Mouse (Mus musculus): ENCODE measurements around the gene Ifna6. TPM values are rescaled to one million over a fixed set of nuclear protein-coding genes. Genes with fewer than 3 reads are reported as not detected.

Ifna6 gene
- not detected in 2 replicates for polyA plus RNA-seq (2015; fragmentation: Nextera tagmentation; extraction: Ambion mirVana)

DNA sequence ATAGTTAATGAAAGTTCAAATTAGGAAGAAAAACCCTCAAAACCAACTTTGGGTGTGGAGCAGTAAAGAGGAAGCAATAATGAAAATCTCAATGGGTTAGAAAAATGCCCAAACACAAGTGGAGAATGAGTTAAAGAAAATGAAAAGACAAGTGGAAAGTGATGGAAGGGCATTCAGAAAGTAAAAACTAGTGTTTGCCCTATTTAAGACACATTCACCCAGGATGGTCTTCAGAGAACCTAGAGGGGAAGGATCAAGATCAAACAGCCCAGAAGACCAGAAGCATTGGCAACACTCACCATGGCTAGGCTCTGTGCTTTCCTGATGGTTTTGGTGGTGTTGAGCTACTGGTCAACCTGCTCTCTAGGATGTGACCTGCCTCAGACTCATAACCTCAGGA lies at the start of gene Ifna6:
Ifna6 (plus strand) TSS at position 301 of the 400 bp plus-strand sequence.

DNA sequence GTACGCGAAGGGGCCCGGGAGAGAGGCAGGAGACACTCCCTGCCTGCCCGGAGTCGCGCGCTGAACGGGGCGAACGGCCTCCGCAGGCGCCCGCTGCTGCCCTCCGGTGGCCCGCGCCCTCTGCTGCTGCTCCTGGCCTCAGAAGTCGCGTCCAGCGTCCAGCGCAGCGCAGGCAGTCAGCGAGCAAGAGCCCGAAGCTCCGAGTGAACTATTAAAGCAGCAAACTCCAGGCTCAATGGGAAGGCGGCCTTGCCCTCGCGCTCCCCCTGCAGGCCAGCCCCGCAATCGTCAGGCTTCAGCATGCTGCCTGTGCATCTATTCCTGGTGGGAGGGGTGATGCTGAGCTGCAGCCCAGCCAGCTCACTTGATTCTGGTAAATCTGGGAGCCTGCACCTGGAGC lies 47.7 kb upstream of the Ifna6 start, which contains the start of gene Gm13272:
Gm13272 (plus strand) TSS at position 301 of the 400 bp plus-strand sequence.

DNA sequence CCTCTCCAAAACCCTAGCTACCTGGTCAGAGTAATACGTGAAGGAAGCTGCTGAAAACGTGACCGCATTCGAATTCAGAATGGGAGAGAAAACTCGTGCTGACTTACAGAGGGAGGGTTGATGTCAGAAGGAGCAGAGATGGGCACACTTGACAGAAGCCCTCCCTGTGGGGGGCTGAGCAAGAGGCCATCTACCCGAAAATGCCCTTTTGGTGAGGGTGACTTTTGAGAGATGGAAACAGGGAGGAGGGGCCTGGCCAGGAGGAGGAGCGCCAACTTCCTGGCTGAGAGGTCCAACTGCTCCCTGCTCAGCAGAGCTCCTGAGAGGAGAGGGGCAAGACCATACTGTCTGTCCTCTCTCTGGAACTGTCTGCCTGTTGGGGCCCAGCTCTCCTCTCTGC lies 45.4 kb upstream of the Ifna6 start, which contains the start of gene Ifnz:
Ifnz (plus strand) TSS at position 301 of the 400 bp plus-strand sequence.

DNA sequence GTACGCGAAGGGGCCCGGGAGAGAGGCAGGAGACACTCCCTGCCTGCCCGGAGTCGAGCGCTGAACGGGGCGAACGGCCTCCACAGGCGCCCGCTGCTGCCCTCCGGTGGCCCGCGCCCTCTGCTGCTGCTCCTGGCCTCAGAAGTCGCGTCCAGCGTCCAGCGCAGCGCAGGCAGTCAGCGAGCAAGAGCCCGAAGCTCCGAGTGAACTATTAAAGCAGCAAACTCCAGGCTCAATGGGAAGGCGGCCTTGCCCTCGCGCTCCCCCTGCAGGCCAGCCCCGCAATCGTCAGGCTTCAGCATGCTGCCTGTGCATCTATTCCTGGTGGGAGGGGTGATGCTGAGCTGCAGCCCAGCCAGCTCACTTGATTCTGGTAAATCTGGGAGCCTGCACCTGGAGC lies 41.8 kb upstream of the Ifna6 start, which contains the start of gene Gm13276:
Gm13276 (plus strand) TSS at position 301 of the 400 bp plus-strand sequence.

DNA sequence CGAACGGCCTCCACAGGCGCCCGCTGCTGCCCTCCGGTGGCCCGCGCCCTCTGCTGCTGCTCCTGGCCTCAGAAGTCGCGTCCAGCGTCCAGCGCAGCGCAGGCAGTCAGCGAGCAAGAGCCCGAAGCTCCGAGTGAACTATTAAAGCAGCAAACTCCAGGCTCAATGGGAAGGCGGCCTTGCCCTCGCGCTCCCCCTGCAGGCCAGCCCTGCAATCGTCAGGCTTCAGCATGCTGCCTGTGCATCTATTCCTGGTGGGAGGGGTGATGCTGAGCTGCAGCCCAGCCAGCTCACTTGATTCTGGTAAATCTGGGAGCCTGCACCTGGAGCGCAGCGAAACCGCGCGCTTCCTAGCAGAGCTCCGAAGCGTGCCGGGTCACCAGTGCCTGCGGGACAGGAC lies 38.8 kb upstream of the Ifna6 start, which contains the start of gene Gm13277:
Gm13277 (plus strand) TSS at position 231 of the 400 bp plus-strand sequence.

DNA sequence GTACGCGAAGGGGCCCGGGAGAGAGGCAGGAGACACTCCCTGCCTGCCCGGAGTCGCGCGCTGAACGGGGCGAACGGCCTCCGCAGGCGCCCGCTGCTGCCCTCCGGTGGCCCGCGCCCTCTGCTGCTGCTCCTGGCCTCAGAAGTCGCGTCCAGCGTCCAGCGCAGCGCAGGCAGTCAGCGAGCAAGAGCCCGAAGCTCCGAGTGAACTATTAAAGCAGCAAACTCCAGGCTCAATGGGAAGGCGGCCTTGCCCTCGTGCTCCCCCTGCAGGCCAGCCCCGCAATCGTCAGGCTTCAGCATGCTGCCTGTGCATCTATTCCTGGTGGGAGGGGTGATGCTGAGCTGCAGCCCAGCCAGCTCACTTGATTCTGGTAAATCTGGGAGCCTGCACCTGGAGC lies 36.0 kb upstream of the Ifna6 start, which contains the start of gene Gm13278:
Gm13278 (plus strand) TSS at position 301 of the 400 bp plus-strand sequence.

DNA sequence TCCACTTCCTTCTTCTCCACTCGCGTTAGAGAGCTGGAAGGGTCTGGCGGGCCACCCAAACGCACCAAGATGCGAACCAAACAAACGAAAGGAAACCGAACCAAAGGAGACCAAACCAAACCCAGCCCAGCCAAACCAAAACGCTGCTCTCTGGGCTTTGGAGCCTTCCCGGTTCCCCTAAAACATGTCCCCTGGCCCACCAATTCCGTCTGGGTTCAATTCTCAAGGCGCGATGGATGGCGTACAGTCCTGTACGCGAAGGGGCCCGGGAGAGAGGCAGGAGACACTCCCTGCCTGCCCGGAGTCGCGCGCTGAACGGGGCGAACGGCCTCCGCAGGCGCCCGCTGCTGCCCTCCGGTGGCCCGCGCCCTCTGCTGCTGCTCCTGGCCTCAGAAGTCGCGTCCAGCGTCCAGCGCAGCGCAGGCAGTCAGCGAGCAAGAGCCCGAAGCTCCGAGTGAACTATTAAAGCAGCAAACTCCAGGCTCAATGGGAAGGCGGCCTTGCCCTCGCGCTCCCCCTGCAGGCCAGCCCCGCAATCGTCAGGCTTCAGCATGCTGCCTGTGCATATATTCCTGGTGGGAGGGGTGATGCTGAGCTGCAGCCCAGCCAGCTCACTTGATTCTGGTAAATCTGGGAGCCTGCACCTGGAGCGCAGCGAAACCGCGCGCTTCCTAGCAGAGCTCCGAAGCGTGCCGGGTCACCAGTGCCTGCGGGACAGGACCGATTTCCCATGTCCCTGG lies 33.1 kb upstream of the Ifna6 start, which contains the start of gene Gm13275:
Gm13275 (plus strand) TSS at position 552 of the 740 bp plus-strand sequence.

DNA sequence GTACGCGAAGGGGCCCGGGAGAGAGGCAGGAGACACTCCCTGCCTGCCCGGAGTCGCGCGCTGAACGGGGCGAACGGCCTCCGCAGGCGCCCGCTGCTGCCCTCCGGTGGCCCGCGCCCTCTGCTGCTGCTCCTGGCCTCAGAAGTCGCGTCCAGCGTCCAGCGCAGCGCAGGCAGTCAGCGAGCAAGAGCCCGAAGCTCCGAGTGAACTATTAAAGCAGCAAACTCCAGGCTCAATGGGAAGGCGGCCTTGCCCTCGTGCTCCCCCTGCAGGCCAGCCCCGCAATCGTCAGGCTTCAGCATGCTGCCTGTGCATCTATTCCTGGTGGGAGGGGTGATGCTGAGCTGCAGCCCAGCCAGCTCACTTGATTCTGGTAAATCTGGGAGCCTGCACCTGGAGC lies 30.1 kb upstream of the Ifna6 start, which contains the start of gene Gm13279:
Gm13279 (plus strand) TSS at position 301 of the 400 bp plus-strand sequence.

DNA sequence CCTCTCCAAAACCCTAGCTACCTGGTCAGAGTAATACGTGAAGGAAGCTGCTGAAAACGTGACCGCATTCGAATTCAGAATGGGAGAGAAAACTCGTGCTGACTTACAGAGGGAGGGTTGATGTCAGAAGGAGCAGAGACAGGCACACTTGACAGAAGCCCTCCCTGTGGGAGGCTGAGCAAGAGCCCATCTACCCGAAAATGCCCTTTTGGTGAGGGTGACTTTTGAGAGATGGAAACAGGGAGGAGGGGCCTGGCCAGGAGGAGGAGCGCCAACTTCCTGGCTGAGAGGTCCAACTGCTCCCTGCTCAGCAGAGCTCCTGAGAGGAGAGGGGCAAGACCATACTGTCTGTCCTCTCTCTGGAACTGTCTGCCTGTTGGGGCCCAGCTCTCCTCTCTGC lies 27.9 kb upstream of the Ifna6 start, which contains the start of gene Gm13285:
Gm13285 (plus strand) TSS at position 301 of the 400 bp plus-strand sequence.

DNA sequence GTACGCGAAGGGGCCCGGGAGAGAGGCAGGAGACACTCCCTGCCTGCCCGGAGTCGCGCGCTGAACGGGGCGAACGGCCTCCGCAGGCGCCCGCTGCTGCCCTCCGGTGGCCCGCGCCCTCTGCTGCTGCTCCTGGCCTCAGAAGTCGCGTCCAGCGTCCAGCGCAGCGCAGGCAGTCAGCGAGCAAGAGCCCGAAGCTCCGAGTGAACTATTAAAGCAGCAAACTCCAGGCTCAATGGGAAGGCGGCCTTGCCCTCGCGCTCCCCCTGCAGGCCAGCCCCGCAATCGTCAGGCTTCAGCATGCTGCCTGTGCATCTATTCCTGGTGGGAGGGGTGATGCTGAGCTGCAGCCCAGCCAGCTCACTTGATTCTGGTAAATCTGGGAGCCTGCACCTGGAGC lies 24.3 kb upstream of the Ifna6 start, which contains the start of gene Gm13287:
Gm13287 (plus strand) TSS at position 301 of the 400 bp plus-strand sequence.

DNA sequence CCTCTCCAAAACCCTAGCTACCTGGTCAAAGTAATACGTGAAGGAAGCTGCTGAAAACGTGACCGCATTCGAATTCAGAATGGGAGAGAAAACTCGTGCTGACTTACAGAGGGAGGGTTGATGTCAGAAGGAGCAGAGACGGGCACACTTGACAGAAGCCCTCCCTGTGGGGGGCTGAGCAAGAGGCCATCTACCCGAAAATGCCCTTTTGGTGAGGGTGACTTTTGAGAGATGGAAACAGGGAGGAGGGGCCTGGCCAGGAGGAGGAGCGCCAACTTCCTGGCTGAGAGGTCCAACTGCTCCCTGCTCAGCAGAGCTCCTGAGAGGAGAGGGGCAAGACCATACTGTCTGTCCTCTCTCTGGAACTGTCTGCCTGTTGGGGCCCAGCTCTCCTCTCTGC lies 22.0 kb upstream of the Ifna6 start, which contains the start of gene Gm13288:
Gm13288 (plus strand) TSS at position 301 of the 400 bp plus-strand sequence.

DNA sequence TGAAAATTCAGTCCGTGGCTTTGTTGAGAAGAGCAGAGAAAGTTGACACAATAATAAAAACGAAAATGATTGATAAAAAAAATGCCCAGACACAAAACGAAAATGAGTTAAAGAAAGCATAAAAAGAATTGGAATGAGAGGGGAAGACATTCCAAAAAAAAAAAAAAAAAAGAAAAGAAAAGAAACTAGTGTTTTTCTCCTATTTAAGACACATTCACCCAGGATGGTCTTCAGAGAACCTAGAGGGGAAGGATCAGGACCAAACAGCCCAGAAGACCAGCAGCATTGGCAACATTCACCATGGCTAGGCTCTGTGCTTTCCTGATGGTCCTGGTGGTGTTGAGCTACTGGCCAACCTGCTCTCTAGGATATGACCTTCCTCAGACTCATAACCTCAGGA lies 11.3 kb upstream of the Ifna6 start, which contains the start of gene Ifna7:
Ifna7 (plus strand) TSS at position 301 of the 400 bp plus-strand sequence.

DNA sequence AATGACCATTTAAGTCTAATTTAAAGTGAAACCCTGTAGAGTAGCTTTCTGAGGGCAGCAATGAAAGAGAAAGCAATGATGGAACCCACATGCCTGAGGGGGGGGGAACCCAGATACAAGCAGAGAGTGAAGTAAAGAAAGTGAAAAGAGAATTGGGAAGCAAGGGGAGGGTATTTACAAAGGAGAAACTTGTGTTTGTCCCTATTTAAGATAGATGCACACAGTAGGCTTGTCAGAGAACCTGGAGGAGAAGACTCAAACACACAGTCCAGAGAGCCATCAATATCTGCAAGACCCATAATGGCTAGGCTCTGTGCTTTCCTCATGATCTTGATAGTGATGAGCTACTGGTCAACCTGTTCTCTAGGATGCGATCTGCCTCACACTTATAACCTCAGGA lies 7.6 kb upstream of the Ifna6 start, which contains the start of gene Ifna11:
Ifna11 (plus strand) TSS at position 301 of the 400 bp plus-strand sequence.

DNA sequence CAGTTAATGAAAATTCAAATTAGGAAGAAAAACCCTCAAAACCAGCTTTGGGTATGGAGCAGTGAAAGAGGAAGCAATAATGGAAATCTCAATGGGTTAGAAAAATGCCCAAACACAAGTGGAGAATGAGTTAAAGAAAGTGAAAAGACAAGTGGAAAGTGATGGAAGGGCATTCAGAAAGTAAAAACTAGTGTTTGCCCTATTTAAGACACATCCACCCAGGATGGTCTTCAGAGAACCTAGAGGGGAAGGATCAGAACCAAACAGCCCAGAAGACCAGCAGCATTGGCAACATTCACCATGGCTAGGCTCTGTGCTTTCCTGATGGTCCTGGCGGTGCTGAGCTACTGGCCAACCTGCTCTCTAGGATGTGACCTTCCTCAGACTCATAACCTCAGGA lies 8.0 kb downstream of the Ifna6 start, which contains the start of gene Ifna5:
Ifna5 (plus strand) TSS at position 301 of the 400 bp plus-strand sequence.

DNA sequence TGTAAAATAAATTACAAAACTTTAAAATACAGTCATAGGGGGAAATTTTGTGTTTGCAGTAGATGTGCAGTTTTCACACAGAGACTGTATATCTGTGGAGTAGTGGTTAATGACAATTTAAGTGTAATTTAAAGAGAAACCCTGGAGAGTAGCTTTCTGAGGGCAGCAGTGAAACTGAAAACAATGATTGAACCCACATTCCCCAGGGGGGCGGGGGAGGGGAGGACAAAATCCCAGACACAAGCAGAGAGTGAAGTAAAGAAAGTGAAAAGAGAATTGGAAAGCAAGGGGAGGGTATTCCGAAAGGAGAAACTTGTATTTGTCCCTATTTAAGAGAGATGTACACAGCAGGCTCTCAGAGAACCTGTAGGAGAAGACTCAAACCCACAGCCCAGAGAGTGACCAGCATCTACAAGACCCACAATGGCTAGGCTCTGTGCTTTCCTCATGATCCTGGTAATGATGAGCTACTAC lies 14.3 kb downstream of the Ifna6 start, which contains the start of gene Ifna4:
Ifna4 (plus strand) TSS at position 424 of the 474 bp plus-strand sequence.

DNA sequence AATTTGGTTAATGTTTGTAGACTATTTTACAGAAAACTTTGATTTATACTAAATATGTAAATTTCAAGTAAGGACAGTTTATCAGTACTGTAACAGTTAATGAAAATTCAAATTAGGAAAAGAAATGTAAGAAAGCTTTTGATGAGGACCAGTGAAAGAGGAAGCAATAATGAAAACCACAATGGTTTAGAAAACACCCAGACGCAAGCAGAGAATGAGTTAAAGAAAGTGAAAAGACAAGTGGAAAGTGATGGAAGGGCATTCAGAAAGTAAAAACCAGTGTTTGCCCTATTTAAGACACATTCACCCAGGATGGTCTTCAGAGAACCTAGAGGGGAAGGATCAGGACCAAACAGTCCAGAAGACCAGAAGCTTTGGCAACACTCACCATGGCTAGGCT lies 22.5 kb downstream of the Ifna6 start, which contains the start of gene Ifna1:
Ifna1 (plus strand) TSS at position 390 of the 400 bp plus-strand sequence.

Other genes with a start within 250 kb of the Ifna6 start
- gene Ifna9, start 235.0 kb upstream of the Ifna6 start, polyA plus RNA-seq (2015; fragmentation: Nextera tagmentation; extraction: Ambion mirVana) = not detected in 2 replicates
- not detected in 2 replicates for gene Ifna12, start 224.0 kb upstream of the Ifna6 start, polyA plus RNA-seq (2015; fragmentation: Nextera tagmentation; extraction: Ambion mirVana)
- gene C87499, start 193.0 kb upstream of the Ifna6 start, polyA plus RNA-seq (2015; fragmentation: Nextera tagmentation; extraction: Ambion mirVana) = not detected in 2 replicates
- gene Ifna13, start 183.0 kb upstream of the Ifna6 start, polyA plus RNA-seq (2015; fragmentation: Nextera tagmentation; extraction: Ambion mirVana) = not detected in 2 replicates
- not detected in 2 replicates for gene Ifna16, start 150.5 kb upstream of the Ifna6 start, polyA plus RNA-seq (2015; fragmentation: Nextera tagmentation; extraction: Ambion mirVana)
- not detected in 2 replicates for gene Ifna2, start 143.5 kb upstream of the Ifna6 start, polyA plus RNA-seq (2015; fragmentation: Nextera tagmentation; extraction: Ambion mirVana)
- gene Ifnab, start 136.1 kb upstream of the Ifna6 start, polyA plus RNA-seq (2015; fragmentation: Nextera tagmentation; extraction: Ambion mirVana) = not detected in 2 replicates
- gene Gm26566, start 105.6 kb upstream of the Ifna6 start, polyA plus RNA-seq (2015; fragmentation: Nextera tagmentation; extraction: Ambion mirVana) = 0.17 and 0.38 TPM in 2 replicates
- 23.7 and 28.8 TPM in 2 replicates for gene Klhl9, start 105.0 kb upstream of the Ifna6 start, polyA plus RNA-seq (2015; fragmentation: Nextera tagmentation; extraction: Ambion mirVana)
- not detected in 2 replicates for gene Gm13271, start 72.5 kb upstream of the Ifna6 start, polyA plus RNA-seq (2015; fragmentation: Nextera tagmentation; extraction: Ambion mirVana)
- 0.17 and 0.19 TPM in 2 replicates for gene Gm13283, start 67.3 kb upstream of the Ifna6 start, polyA plus RNA-seq (2015; fragmentation: Nextera tagmentation; extraction: Ambion mirVana)
- gene Gm13290, start 53.6 kb upstream of the Ifna6 start, polyA plus RNA-seq (2015; fragmentation: Nextera tagmentation; extraction: Ambion mirVana) = not detected in 2 replicates
- gene Gm13289, start 50.5 kb upstream of the Ifna6 start, polyA plus RNA-seq (2015; fragmentation: Nextera tagmentation; extraction: Ambion mirVana) = not detected in 2 replicates
- not detected in 2 replicates for gene Gm13272, start 47.6 kb upstream of the Ifna6 start, polyA plus RNA-seq (2015; fragmentation: Nextera tagmentation; extraction: Ambion mirVana)
- gene Ifnz, start 45.3 kb upstream of the Ifna6 start, polyA plus RNA-seq (2015; fragmentation: Nextera tagmentation; extraction: Ambion mirVana) = 0.33 TPM in 1 of 2 replicates, not detected in the other
- not detected in 2 replicates for gene Gm13276, start 41.7 kb upstream of the Ifna6 start, polyA plus RNA-seq (2015; fragmentation: Nextera tagmentation; extraction: Ambion mirVana)
- gene Gm13277, start 38.8 kb upstream of the Ifna6 start, polyA plus RNA-seq (2015; fragmentation: Nextera tagmentation; extraction: Ambion mirVana) = not detected in 2 replicates
- gene Gm13278, start 35.9 kb upstream of the Ifna6 start, polyA plus RNA-seq (2015; fragmentation: Nextera tagmentation; extraction: Ambion mirVana) = not detected in 2 replicates
- not detected in 2 replicates for gene Gm13275, start 32.9 kb upstream of the Ifna6 start, polyA plus RNA-seq (2015; fragmentation: Nextera tagmentation; extraction: Ambion mirVana)
- not detected in 2 replicates for gene Gm13279, start 30.0 kb upstream of the Ifna6 start, polyA plus RNA-seq (2015; fragmentation: Nextera tagmentation; extraction: Ambion mirVana)
- 0.79 TPM in 1 of 2 replicates, not detected in the other for gene Gm13285, start 27.8 kb upstream of the Ifna6 start, polyA plus RNA-seq (2015; fragmentation: Nextera tagmentation; extraction: Ambion mirVana)
- gene Gm13287, start 24.2 kb upstream of the Ifna6 start, polyA plus RNA-seq (2015; fragmentation: Nextera tagmentation; extraction: Ambion mirVana) = not detected in 2 replicates
- gene Gm13288, start 21.9 kb upstream of the Ifna6 start, polyA plus RNA-seq (2015; fragmentation: Nextera tagmentation; extraction: Ambion mirVana) = not detected in 2 replicates
- gene Ifna7, start 11.2 kb upstream of the Ifna6 start, polyA plus RNA-seq (2015; fragmentation: Nextera tagmentation; extraction: Ambion mirVana) = not detected in 2 replicates
- gene Ifna11, start 7.5 kb upstream of the Ifna6 start, polyA plus RNA-seq (2015; fragmentation: Nextera tagmentation; extraction: Ambion mirVana) = not detected in 2 replicates
- gene Ifna5, start 8.1 kb downstream of the Ifna6 start, polyA plus RNA-seq (2015; fragmentation: Nextera tagmentation; extraction: Ambion mirVana) = not detected in 2 replicates
- not detected in 2 replicates for gene Ifna4, start 14.4 kb downstream of the Ifna6 start, polyA plus RNA-seq (2015; fragmentation: Nextera tagmentation; extraction: Ambion mirVana)
- not detected in 2 replicates for gene Ifna1, start 22.7 kb downstream of the Ifna6 start, polyA plus RNA-seq (2015; fragmentation: Nextera tagmentation; extraction: Ambion mirVana)
- gene Ifne, start 52.8 kb downstream of the Ifna6 start, polyA plus RNA-seq (2015; fragmentation: Nextera tagmentation; extraction: Ambion mirVana) = not detected in 2 replicates